Mouse (Mus musculus): ENCODE measurements at regions not wholly inside any gene's neighbourhood (a gene's known extent, or its start where the extent isn't known, plus 50 kb on each side); places are given as distances from the start of the nearest gene placed in this dataset.

- TF ChIP-seq CTCF (conservative IDR thresholded peaks at IDR 0.05; ENCODE audit: insufficient read depth, insufficient read length, low read depth, low read length) (no peak), POLR2A (IDR thresholded peaks at IDR 0.05; ENCODE audit: low read depth, low read length) (no peak)
Observed at GRCm38 (mm10) chr13:52067048-52067447, 220.6 kb downstream of the Gadd45g start.
